Mouse (Mus musculus) thymus, postnatal 36 days (tissue): ENCODE results near the gene S100a4.

Experiments used
- DNase-seq, 2 experiments: peaks; one replicate each; pipeline ENCODE4 v3.0.0; 2022; ENCODE audit warnings: mixed read lengths in 2 of 2

The S100a4 gene

DNA sequence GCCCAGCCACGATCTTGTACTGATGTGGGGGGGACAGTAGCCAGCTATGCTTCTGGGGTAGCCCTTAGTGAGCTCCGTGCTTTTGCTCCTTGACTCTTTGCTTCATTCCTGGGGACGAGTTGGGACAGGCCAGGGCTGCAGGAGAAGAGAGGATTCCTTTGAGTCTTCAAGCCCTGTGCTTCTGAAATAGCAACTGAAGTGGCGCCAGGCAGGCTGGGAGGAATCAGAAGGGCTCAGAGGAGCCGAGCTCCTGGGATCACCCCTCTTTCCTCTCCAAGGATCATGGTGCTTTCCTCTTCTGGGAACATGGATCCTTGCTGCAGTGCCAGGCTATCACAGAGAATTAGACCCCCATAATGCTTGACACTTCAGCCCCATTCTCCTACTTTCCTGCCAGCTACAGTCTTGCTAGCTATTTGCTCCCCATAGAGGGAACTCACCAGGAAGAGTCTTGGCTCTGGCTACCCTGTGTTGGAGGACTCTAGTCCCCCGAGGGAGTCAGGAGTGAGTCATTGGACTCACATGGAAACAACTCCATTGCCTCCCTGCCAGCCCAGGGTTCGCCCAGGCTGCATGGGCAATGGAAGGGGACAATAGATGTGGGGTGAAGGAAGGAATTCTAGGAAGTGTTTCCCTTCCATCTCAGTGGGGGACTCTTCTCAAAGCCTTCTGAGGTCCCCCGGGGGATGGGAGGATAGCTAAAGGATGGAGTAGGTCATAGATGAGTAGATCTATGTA lies 2.9 kb upstream of the S100a4 start:
- no peak for DNase-seq

DNA sequence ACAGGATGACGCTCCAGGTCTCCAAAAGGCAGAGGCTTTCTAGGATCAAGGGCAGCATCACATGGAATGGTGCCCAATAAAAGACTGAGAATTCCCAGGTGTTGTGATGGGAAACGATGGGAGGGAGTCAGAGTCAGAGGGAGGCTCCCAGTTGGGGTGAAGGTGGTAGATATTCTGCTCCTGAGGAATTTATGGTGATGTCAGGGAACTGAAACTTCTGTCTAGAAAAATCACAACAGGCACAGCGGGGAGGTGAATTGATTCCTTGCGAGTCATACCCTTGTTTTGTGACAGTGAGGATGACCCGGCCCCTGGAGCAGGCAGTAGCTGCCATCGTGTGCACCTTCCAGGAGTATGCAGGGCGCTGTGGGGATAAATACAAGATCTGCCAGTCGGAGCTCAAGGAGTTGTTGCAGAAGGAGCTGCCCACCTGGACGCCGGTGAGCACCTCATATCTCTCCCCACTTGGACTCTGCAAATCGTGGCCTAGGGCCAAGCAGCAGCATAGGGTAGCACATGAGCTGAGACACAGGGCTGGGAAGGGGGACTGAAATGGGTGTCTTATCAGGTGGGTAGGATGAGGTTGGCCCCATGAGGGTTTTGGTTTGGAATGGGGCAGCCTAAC lies 2.0 kb upstream of the S100a4 start, which contains the start of gene Gm42674:
Gene Gm42674 (plus strand): TSS at position 419 of the 625 bp plus-strand sequence.
- no peak for DNase-seq

DNA sequence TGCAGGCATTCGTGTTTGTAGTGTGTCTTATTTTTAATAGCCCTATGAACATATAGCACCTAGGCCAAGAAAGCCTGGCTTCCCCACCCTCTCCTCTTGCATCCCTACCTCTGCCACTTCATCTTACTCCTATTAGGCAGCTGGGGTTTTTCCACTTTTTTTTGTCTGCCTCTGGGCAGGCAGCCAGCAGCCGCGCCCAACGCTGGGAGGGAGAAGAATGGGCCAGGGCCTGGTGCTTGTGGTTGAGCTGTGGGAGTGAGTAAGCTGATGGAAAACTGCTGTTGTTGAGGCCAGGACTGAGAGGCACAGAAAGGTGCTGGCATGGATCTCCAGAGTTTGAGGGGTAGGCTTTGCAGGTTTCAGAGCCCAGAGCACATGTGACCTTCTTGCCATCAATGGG lies 845 bp downstream of the S100a4 start:
- peak in 1 of 2 experiments; percentile 13 for DNase-seq

DNA sequence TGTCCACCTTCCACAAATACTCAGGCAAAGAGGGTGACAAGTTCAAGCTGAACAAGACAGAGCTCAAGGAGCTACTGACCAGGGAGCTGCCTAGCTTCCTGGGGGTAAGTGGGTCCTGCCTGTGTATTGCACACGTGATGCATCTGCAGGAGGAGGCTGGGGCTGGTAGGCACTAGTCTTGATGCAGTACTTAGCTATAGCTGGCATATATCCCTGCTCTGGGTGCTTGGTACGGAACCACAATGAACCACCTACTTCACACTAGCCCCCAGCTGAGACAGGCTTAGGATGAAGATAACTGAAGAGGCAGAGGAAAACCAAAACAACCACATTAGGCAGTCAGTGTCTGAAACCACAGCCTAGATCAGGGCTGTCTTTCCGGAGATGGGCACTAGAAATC lies 1.5 kb downstream of the S100a4 start:
- no peak for DNase-seq

DNA sequence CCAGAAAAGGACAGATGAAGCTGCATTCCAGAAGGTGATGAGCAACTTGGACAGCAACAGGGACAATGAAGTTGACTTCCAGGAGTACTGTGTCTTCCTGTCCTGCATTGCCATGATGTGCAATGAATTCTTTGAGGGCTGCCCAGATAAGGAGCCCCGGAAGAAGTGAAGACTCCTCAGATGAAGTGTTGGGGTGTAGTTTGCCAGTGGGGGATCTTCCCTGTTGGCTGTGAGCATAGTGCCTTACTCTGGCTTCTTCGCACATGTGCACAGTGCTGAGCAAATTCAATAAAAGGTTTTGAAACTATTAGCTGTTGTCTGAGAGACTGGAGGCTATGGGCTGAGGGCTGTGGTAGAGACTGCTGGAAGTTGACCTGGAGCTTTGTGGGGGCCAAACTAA lies 2.2 kb downstream of the S100a4 start:
- DNase-seq, result no peak

DNA sequence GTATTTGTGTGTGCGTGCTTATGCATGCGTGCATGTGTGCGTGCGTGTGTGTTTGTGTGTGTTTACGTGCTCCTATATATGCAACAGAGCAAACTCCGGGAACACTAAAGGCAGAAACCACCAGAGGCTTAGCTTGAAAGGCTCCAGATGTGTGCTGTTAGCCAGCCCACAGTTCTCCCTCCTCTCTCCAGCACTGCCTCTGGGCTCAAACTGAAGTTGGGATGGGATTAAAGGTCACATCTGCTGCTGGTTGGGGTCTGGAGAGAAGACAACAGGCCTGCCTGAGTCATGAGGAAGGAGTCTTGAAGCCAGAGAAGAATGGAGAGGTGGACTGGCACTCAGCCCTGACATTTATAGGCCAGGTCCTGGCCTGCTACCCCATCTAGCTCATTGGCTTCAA lies 2.6 kb downstream of the S100a4 start:
- no peak for DNase-seq

DNA sequence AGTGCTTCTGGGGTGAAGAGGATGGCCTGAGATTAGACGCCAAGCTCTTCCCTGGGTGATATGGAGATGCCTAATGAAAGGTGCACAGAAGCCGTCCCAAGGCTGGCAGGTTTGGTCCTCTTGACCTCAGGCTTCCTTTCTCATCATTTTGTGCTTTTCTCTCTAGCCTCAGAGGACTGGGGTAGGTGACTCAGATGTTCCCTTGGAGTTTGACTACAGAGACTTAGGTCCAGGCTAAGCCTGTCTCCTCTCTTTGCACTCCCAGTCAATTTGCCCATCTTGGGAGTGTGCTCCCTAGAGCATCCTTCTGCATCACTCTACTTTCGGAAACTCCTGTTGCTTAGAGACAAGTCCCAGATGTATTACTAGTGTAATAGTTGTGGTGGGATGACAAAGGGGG lies 3.8 kb downstream of the S100a4 start:
- DNase-seq, result no peak

DNA sequence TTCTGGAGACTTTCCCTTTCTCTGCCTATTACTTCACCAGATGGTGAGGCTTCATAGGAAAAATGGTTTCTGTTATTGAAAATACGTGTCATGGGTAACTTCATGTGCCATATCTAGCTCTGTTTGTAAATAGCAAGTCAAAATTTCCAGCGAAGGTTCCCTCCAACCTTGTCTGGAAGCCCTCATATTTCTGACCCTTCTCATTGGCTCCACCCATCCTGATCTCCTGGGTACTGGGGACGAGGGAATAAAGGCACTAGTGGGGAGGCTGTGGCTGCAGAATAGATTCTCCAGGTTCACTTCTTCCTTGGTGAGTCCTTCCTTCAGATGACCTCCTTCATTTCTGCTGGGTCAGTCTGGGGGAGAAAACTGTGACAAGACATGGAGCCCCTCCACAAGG lies 4.7 kb downstream of the S100a4 start, which contains the start of gene S100a5:
Gene S100a5 (plus strand): TSS at position 301 of the 400 bp plus-strand sequence.
- DNase-seq, result no peak

DNA sequence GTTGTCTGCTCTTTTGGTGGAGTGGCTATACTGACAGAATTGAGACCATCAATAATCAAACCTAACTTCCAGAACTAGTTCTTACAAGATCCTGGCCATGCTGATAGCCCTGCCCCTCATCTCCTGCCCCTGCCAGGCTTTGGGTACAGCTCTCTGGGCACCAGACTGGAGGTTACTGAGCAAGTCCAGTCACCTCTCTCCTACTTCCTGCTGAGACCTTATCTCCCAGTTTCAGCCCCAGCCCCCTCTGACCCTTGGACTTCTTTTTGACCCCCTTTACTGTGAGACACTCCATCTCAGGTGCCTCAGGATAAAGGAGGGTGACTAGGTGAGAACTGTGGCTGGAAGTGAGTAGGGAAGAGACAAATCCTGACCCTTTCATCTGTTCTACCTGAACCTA lies 5.5 kb downstream of the S100a4 start:
- no peak for DNase-seq

DNA sequence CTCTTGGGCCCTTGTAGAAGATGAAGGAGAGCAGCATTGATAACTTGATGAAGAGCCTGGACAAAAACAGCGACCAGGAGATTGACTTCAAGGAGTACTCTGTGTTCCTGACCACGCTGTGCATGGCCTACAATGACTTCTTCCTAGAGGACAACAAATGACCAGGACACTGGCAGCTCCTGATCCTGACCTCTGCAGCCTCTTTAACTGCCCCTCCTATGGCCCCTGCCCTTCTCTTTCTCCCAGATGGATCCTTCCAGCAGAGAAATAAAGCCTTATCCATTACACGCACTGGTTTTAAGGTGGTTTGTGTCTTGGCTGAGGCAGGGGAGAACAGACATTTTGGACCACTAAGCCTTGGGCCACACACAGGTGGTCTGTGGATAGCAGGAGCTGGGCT lies 7.9 kb downstream of the S100a4 start:
- no peak for DNase-seq

DNA sequence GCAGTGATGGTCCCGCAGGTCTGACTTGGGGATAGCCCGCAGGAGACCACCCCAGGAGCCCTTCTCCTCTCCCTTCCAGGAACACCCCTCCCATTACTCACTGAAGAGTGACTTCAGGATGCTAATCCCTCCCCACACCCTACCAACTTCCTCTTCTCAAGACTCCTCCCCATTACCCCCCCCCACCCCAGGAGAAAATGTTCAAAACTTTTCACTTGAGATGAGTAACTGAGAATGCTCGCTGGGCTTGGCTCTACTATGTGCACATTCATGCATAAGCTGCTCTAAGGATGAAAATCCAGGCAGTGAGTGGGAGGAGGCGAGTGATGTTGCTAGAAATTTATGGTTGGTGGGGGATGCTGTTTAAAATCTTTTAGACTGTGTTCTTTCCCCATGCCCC lies 8.5 kb downstream of the S100a4 start:
- no peak for DNase-seq

DNA sequence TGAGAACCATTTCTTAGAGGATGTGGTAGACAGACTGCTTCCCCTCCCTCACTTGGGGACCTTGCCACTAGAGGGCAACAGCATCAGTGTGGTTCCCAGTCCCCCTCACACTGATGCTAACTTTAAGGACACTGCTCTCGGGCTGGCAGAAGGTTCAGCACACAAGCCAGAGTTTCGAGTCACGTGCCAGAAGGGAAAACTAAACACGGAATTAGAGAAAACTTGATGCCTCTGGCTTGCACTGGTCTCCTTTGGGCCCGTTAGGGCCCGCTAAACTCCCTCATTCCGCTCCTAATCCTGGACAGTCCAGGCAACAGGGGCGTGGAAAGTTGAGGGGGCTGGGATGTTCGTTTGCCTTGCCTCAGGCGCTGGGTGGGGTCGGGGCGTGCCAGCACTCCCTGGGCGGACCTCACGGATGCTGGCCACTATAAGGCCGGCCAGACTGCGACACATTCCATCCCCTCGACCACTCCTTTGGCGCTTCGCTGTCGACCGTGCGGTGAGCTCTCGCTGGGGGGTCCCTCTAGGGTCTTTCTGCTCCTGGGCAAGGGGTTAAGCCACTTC lies 9.2 kb downstream of the S100a4 start, which contains the start of gene S100a6:
Gene S100a6 (plus strand): TSS at position 155 of the 564 bp plus-strand sequence.
- peak; percentile 79 to 83 for DNase-seq

DNA sequence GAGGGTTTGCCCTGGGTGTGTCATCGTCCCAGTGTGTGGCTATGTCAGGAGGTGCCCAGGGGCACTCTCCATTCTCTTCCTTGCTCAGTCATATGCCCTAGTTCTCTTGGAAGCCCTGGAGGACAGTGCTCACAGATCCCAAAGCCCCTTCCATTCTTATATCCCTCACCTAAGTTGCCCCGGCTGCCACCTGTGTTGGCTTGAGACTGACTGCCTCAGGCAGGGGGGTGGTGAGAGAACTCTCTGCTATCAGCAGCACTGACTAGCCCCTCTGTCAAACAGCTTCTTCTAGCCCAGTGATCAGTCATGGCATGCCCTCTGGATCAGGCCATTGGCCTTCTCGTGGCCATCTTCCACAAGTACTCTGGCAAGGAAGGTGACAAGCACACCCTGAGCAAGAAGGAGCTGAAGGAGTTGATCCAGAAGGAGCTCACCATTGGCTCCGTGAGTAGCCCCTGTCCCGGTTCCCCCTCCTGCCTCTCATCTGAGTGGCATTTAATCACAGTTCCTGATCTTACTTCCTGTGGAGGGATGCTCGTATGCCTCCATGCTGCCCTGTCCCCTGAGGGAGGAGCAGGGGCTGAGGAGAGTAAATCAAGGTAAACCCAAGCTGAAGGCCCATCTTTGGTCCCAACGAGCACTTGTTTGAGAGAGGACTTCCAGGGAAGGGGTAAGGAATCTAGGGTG lies 10.0 kb downstream of the S100a4 start:
- DNase-seq, result no peak

DNA sequence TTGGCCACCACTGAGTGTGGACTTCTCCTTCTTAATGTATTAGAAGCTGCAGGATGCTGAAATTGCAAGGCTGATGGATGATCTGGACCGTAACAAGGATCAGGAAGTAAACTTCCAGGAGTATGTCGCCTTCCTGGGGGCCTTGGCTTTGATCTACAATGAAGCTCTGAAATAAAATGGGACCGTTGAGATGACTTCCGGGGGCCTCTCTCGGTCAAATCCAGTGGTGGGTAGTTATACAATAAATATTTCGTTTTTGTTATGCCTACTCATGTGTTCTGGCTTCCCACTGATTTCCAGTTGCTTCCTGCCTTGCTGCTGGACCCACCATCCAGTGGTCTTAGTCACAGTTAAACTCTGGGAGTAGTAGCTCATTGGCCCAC lies 10.6 kb downstream of the S100a4 start:
- DNase-seq, result no peak

DNA sequence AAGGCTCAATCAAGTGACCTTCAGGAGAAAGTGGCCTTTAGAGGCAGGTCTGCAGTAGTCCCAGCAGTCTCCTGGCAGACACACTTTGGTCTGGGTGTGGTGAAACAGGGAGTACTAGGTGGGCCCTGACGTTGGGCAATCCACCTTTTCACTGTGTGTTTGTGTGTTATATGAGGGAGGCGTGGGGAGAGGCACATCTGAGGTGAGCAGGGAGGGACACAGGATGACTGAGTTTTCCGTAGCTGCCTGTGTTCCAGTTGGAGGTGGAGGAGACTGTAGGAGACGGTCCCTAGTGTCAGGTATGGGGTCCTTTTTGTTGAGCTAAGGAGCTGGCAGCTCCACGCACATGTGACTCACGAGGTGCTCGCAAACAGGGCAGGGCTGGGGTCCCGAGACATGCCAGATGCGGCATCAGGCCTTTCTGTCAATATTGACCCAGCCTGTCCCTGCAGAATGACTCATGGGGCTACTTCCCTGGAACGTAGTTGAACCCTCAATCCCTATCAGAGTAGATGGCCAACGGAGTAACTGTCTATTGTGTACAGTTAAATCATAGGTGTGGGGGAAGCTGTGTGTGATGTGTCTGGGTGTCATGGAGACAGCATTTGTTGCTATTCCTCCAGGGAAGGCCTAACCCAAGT lies 11.2 kb downstream of the S100a4 start:
- DNase-seq, result no peak

DNA sequence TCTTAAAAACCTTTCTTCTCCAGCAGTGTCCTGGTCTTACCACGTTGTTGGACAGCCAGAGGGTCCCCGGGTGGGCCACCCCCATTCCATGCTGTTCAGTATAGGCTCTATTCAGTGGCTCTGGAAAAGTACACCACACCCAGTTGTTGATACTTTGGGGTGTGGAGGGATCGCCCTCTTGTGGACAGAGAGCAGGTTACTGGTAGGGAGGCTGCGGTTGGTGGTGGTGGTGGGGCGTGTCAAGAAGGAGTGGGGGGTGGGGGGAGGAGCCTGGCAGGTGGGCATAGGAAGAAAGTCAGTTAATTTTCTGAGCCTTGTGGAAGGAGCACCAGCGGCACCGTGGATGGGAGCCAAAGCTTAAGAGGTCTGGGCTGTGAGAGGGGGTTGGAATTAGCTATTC lies 11.8 kb downstream of the S100a4 start:
- peak; percentile 76 to 83 for DNase-seq

DNA sequence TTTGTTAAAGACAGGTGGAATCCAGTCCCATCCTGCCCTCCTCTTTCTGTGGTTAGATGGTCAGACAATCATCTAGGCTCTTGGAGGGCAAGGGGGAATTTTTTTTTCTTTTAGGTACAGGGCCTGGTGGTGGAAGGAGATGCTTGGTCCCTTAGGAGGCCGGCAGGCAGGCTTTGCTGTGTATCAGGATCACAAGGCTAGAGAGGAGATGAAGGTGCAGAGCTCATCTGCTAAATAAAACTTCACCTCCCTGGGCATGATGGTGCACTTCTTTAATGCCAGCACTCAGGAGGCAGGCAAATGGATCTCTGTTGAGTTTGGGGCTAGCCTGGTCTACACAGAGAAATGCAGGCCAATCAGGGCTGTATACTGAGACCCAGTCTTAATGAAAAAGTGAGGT lies 12.3 kb downstream of the S100a4 start:
- no peak for DNase-seq

DNA sequence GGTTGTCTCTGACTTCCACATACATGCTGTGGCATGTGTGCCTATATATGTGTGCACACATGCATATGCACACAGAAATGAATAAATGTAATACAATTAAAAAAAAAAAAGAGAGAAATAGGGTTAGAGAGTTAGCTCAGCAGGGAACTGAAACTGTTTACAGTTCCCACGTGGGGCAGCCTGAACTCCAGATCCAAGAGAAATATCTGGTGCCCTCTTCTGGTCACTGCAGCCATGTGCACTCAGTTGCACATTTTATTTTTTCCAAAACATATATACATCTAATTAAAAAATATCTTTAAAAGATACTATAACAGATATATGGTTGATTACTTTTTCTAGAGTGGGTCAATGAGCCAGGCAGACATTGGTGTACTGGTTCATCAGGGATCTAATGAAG lies 14.0 kb downstream of the S100a4 start:
- DNase-seq, result no peak

DNA sequence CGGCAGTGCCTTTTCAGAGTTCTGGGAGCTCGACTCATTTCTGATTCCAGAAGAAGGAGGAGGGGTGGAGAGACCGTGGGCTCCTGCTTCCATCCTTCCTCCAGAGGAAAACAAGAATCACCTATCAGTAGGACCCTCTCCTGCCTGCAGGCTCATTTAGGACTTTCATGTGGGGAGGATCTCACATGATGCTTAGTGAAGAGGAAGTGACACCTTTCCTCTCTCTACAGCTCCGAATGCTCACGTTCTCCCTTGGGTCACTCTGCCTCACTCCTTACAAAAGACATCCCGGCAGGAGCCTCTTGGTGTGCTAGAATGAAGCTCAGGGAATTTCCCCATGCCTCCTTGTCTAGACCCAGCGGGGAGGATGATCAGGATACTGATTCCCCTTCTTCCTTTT lies 18.0 kb downstream of the S100a4 start:
- no peak for DNase-seq

DNA sequence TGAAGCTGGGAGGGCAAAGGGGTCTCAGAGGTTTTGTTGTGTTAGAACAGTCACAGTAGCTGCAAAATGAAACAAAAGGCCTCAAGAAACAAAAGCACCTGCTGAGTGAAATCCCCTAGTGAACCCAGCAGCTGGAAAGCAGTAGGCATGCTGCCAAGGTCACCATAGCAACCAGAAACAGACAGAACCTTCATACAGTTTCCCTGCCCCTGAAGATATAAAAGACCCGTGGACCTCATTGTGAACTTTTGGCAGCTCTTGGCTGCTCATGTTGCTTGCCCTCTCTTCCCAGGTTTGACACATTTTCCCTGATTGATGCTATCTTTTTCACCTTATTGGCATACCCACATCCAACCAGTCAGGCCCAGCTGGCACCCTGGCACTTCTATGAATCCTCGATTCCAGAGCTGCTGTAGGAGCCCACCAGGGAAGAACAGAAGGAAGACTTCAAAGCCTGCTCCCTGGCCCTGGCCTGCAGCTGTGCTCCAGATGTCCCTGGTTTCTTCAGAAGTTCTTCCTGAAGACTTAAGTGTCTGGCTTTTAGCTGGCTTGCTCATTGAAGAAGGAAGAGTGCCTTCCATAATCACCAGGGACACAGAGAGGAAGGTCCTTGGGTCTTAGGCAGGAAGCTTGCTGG lies 20.0 kb downstream of the S100a4 start:
- peak; percentile 50 to 63 for DNase-seq

DNA sequence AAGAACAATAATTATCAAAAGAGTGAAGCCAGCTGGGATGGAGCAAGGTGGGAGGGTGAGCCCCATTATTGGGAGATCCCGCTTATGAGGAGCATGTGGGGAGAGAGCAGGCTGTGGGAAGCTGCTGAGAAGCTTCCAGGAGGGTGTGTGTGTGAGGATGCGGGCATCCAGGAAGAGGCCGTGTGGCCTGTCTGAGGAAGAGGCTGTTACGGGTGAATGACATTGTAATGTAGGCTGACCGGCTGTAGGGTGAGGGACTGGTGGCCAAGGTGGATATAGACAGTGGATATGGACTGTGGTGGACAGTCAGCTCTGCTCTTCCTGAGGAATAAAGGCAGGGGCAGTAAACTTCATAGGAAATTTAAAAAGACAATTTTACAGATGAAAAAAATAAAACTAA lies 21.9 kb downstream of the S100a4 start:
- no peak for DNase-seq

DNA sequence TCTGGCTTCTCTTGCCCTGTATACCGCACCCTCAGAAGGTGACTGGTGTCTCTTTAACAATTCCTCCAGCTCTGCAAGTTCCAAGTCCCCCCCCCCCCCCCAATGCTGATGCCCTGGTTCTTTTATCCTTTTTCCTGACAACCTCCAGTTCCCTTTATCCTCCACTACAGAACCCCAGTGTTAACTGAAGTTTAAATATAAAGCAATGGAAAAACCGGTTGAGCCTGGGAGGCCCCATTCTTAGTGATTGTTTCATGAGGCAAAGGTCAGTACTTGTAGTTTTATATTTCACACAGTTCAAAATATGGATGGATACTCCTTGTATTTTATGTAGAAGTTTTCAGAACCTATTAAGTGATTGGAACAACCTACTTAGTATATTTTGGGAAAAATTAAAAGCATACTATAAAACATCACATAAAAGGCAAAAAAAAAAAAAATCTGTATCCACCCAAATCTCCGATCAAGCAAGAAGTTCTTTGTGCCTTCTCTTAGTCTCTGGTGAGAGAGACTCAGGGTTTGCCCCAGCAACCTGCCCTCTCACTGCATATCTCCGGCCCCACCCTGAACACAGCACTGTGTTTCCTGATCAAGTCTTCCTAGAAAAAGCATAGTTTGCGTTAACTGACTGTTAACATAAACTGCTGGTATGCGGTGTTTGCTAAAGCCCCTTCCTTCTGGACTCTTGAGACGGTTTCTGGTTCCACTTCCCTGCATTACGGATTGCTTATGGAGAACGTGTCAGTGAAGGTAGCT lies 22.9 kb downstream of the S100a4 start:
- no peak for DNase-seq
